Mouse (Mus musculus) bone marrow, adult 2 months (tissue): ENCODE data around the gene Myh9. TPM values are rescaled to one million over a fixed set of nuclear protein-coding genes. Genes with fewer than 3 reads are reported as not detected.
A peak's percentile ranks its signal among the peaks of the same experiment; 100 is the strongest.

Experiments used
- H3K27ac ChIP-seq: fragments of 200-500 bp; 2 replicates; pipeline ENCODE4 v1.5.1; 2012; ENCODE audit warnings: low read depth, mild to moderate bottlenecking, control low read depth, inconsistent platforms, low read length; ENCODE audit not compliant: control insufficient read depth, poor library complexity, insufficient read depth
- H3K4me1 ChIP-seq: fragments of 200-500 bp; 2 replicates; pipeline ENCODE4 v1.6.1; 2011; ENCODE audit warnings: low read length; ENCODE audit not compliant: control insufficient read depth, insufficient read depth
- H3K4me3 ChIP-seq: fragments of 200-500 bp; replicated peaks from 2 replicates; pipeline ENCODE3; 2011; ENCODE audit warnings: mild to moderate bottlenecking, low read depth, low read length, control low read depth; ENCODE audit not compliant: control insufficient read depth
- CTCF ChIP-seq: fragments of 200-500 bp; IDR thresholded peaks from 2 replicates; pipeline ENCODE4 v1.5.1; 2011; ENCODE audit warnings: low read length, control low read depth; ENCODE audit not compliant: control insufficient read depth, insufficient read depth
- POLR2A ChIP-seq: fragments of 200-500 bp; IDR thresholded peaks from 2 replicates; pipeline ENCODE4 v1.6.1; 2011; ENCODE audit warnings: low read depth, mild to moderate bottlenecking, control low read depth, low read length, borderline replicate concordance; ENCODE audit not compliant: control insufficient read depth
- WGBS: fragments of 180-500 bp; shearing (Covaris S2); methylation state at CpG from one replicate; pipeline ENCODE4 v1.1.7; 2018; 5-methylcytosine and 5-hydroxymethylcytosine counted together
- polyA plus RNA-seq: library from polyadenylated mRNA; stranded (reverse); fragments of >200 nt; gene quantifications from 2 replicates; pipeline ENCODE4 v1.2.4, GENCODE M21; 2011; ENCODE audit warnings: low replicate concordance; ENCODE audit not compliant: missing spikeins, insufficient read depth, insufficient read length

The Myh9 gene
- polyA plus RNA-seq, 1 experiment: 399 TPM

DNA sequence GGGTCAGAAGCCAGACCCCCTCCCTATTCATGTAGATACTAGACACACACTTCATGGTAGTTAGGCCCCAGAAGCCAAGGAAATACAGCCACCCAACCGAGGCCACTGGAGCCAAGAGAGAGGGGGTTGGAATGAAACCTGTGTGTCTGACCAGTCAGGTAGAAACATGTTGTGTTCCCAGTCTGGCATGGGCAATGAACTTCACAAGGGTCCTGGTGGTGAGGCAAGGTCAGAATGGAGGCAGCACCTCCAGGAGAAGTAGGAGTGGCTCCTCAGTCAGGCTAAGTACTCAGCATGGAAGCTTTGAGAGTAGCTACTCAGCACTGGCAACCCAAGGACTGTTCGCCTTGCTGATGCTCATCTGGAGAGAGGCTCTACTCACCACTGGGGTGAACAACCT lies 12.4 kb downstream of the Myh9 start:
- Histone ChIP-seq H3K27ac (peak overlapping the region; percentile 16), H3K4me1 (peaks cover 23% of the 10 kb centered on the region), H3K4me3 (no peak overlapping the region)
- 84% methylated on average over 2 of the region's 2 CpGs for WGBS
- TF ChIP-seq CTCF: no peak
- TF ChIP-seq POLR2A: no peak

DNA sequence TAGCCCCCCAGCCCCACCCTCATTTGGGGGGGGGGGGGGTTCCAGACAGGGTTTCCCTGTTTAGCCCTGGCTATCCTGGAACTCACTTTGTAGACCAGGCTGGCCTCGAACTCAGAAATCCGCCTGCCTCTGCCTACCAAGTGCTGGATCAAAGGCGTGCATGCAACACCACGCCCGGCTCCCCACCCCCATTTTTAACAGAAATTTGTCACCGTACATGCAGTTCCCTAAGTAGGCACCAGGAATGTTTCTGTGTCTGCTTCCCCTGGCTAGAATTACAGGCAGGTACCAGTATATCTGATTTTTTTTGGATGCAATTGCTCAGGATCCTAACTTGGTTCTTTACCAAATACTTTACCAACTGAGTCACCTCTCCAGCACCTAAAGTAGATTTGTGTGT lies 13.1 kb downstream of the Myh9 start:
- no peak for TF ChIP-seq CTCF
- TF ChIP-seq POLR2A: no peak
- Histone ChIP-seq H3K4me3 (no peak overlapping the region), H3K27ac (no peak overlapping the region), H3K4me1 (peaks cover 20% of the 10 kb centered on the region)
- WGBS: 76% methylated on average over 6 of the region's 6 CpGs

DNA sequence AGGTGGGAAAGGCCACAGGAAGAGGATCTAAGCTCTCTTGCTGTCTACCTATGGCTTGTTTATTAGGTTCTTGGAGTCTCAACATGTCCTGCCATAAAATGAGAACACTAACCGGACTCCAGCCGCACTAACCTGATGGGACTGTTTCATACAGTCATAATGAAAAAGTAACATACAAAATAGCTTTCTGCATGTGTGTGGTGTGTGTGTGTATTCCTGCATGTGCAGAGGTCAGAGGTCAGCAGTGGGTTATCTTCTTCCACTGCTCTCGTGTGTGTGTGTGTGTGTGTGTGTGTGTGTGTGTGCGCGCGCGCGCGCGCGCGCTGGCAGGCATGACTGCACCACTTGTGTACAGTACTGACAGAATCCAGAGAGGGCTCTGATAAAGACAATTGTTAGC lies 13.7 kb downstream of the Myh9 start:
- H3K27ac ChIP-seq: no peak overlapping the region
- TF ChIP-seq POLR2A (no peak), CTCF (no peak)
- peaks cover 19% of the 10 kb centered on the region for H3K4me1 ChIP-seq
- 89% methylated on average over 12 of the region's 12 CpGs for WGBS
- no peak overlapping the region for H3K4me3 ChIP-seq

DNA sequence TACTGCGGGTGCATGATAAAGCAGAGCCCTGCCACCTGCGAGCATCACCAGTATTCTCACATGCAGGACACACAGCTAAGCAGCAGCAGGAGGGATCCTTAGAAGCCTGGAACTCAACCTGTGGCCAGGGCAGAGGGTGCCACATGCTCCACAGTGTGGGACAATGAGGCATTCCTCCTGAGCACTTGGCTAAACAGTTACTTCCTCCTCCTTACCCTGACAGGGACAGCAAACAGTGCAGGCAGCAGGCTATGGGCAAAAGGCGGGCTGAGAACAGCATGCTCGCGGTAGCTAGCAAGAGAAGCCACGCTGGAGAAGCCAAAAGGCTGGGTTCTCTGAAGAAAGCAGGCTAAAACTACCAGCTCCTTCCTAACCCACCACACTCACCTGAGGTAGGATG lies 14.2 kb downstream of the Myh9 start:
- peaks cover 21% of the 10 kb centered on the region for H3K4me1 ChIP-seq
- WGBS: 40% methylated on average over 6 of the region's 6 CpGs
- H3K27ac ChIP-seq: no peak overlapping the region; the same call in 1 of the 2 replicates
- H3K4me3 ChIP-seq: no peak overlapping the region
- TF ChIP-seq CTCF (no peak), POLR2A (no peak)

DNA sequence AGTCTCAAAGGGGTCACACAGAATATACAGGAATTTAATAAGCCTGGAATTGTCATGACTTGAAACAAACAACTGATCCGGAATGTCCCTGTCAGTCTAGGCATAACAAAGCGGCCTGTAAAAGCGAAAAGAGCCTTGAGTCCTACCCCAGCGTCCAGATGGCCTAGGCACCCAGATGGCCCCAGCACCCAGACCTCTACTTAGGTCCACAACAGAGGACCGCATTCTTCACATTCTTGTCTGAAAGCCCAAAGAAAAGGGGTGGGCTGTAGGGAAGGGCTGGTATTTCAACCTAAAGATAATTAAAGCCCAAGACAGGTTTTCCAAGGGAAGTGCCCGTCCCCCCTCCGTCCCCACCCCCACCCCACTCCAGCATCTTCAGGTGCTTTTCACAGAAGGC lies 14.6 kb downstream of the Myh9 start:
- Histone ChIP-seq H3K27ac (no peak overlapping the region), H3K4me1 (peaks cover 21% of the 10 kb centered on the region), H3K4me3 (no peak overlapping the region)
- WGBS: 81% methylated on average over 7 of the region's 7 CpGs
- no peak for TF ChIP-seq POLR2A
- no peak for TF ChIP-seq CTCF

DNA sequence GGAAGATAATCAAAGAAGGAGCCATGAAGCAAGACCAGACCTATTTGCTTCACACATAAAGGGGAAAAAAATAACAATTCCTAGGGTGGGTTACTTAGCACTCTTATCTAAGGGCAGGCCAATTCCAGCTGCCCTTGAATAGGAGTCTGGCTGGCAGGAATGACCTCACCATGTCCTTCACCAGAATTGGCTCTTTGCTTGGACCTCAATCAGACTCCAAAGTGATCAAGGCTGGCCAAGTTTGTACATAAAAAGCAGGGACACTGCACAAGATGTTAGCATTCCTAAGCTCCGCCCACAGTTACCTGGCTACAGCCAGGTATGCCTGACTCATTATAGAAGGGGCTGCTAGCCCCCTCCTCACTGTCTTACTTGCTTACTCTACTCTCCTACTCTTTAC lies 16.6 kb downstream of the Myh9 start:
- 94% methylated on average over 1 of the region's 1 CpGs for WGBS
- Histone ChIP-seq H3K27ac (no peak overlapping the region), H3K4me3 (no peak overlapping the region), H3K4me1 (peaks cover 19% of the 10 kb centered on the region)
- no peak for TF ChIP-seq POLR2A
- no peak for TF ChIP-seq CTCF

DNA sequence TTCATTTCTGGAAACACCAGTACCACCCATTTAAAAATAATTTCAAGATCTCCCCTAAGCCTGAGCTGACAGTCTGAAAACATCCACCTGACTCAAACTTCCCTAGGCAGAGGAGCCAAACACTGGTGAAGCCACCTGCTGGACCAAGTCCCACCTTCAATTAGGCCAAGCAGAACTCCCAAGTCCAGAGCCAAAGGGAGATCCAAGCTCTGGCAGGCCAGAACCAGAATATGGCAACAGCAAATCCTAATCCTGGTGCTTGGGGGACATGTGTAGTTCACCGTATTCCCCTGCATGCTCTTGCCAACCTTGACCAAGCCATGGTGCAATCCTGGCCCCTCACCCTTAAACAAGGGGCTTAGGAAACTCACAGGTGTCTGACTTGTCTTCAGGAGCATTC lies 17.7 kb downstream of the Myh9 start:
- peaks cover 17% of the 10 kb centered on the region for H3K4me1 ChIP-seq
- TF ChIP-seq POLR2A (no peak), CTCF (no peak)
- H3K4me3 ChIP-seq: no peak overlapping the region
- H3K27ac ChIP-seq: no peak overlapping the region
- WGBS: 76% methylated on average over 1 of the region's 1 CpGs

DNA sequence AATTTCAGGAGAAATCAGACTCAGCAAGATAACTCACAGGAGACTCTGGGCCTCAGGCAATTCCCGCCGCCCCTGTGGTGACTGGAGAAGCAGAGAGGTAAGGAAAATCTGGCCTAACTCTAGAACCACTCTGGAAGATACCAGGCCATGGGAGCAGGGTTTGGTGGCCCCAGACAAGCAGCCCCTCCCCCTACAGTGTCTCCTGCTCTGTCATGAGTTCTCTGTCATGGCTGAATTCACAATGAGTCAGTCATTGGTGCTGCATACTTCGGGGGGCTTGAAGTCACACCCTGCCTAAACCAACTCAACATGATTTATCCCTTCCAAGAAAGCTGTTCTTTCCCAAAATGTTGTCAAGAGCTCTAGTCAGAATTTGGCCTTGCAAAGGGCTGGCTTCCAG lies 18.3 kb downstream of the Myh9 start:
- no peak for TF ChIP-seq POLR2A
- TF ChIP-seq CTCF: no peak
- no peak overlapping the region; the same call in 1 of the 2 replicates for H3K27ac ChIP-seq
- H3K4me3 ChIP-seq: no peak overlapping the region
- 75% methylated on average over 3 of the region's 3 CpGs for WGBS
- peaks cover 20% of the 10 kb centered on the region for H3K4me1 ChIP-seq

DNA sequence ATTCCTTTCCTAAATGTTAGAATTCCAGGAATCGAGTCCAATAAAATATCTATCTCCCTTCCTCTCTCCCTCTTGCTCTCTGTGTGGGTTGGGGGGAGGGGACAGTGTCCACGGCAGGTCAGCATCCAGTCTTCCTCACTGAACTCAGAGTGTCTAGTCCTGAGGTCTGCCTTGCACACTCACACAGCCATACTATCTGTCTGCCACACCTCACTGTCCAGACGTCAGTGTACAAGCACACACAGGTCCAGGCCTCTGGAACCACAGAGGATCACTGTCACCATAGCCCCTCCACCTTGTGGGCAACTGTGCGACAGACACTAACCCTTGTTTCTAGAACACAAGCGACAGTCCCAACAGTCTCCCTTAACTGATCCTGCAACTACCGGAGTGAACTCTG lies 18.8 kb downstream of the Myh9 start:
- Histone ChIP-seq H3K27ac (no peak overlapping the region), H3K4me1 (peaks cover 20% of the 10 kb centered on the region), H3K4me3 (no peak overlapping the region)
- TF ChIP-seq POLR2A (no peak), CTCF (no peak)
- WGBS: 43% methylated on average over 6 of the region's 6 CpGs

DNA sequence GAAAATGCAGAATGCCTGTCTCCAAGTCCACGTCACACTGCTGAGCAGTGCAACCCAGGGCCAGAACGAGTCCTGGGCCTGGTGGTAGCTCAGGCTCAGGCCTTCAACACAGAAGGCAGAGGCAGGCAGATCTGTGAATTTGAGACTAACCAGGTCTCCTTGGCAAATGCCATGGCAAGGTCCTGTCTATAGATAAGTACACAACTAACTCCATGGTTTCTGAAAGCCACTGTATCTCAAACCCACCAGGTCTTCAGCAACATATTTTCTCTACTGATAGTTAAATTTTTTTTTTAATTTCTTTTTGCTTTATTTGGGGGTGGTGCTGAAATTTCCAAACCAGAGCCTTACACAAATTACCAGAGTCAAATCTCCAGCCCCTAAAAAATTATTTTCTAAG lies 19.3 kb downstream of the Myh9 start:
- Histone ChIP-seq H3K4me1 (peaks cover 22% of the 10 kb centered on the region), H3K27ac (no peak overlapping the region), H3K4me3 (no peak overlapping the region)
- TF ChIP-seq CTCF: no peak
- TF ChIP-seq POLR2A: no peak
- WGBS: 44% methylated on average over 2 of the region's 2 CpGs
